Mouse (Mus musculus): ENCODE measurements around the gene Smyd4.

The Smyd4 gene

GRCm38 (mm10) chr11:75420810-75421374, 72.7 kb downstream of the Smyd4 start:
- no peak for DNase-seq (ENCODE audit: low spot score)

GRCm38 (mm10) chr11:75421375-75422012, 73.3 kb downstream of the Smyd4 start:
- no peak for DNase-seq (ENCODE audit: low spot score)

DNA sequence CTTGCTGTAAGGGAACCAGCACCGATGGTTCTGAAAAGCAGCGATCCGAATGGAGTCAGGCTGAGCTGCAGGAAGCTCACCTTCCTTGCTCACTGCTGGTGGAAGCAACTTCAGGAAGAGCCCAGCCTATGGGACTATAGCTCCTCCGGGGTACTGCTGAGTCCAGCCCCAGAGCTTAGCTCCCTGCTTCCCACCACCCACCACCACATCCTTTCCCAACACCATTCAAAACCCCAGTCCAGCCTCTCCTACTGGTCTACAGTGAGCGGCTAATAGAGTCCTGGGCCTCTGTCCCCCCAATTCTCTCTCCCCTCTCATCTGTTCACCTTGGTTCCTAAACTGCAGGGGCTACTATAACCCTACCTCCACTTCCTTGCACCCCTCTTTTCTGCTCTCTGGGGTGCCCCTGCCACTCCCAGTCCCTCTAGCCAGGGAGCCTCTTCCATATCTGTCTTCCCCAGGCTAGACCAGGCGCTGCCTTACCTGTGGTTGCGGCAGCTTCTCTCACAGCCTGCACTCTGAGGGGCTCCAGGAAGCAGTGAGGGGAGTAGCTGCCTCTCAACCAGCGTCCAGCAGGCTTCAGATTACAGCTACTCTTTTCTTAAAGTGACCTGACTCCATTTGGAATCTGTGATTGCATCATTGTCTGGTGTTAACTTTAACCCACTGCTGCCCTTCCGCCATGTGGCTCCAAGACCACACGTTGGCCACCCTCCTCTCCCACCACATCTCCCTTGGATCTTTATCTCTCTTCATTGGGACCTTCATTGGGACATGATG, 74.0 kb downstream of the Smyd4 start, which contains the start of gene Serpinf1:
Gene Serpinf1 (minus strand): TSS at position 689 of the 780 bp plus-strand sequence.
- DNase-seq (ENCODE audit: low spot score): no peak

- DNase-seq (ENCODE audit: low spot score): no peak
Measured at GRCm38 (mm10) chr11:75423091-75423490, 74.9 kb downstream of the Smyd4 start.

DNA sequence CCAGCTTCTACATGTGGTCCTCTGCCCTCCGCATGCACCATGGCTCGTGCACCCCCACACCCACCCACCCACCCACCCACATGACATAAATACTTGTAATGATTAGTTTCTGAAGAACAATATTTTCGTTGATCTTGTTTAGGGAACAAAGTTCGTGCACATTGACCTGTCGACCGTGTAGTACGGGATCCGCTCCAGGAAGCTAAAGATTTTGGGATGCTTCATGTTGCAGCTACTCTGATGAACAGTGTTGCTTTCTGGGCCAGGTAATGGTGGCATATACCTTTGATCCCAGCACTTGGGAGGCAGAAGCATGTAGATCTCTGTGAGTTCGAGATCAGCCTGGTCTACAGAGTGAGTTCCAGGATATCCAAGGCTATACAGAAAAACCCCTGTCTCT, 75.8 kb downstream of the Smyd4 start:
- DNase-seq (ENCODE audit: low spot score): no peak

DNA sequence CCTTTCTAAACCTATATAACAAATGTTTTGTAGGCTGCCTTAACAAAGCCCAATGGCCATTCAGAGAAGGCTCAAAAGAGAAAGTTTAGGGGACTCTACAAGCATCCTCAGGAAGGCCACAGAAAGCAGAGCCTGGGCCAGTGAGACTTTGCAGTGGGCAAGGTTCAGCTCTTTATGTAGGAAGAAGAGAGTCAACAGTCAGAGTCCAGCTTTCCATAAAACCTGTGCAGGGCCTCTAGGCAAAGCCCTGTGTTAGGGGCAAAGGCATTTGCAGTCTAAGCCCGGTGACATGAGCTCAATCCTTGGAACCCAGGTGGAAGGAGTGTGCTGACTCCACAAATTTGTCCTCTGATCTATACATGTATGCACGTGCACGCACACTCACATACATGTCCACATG, 76.2 kb downstream of the Smyd4 start:
- no peak for DNase-seq (ENCODE audit: low spot score)

GRCm38 (mm10) chr11:75429019-75429705, 80.9 kb downstream of the Smyd4 start:
- peak; percentile 68 for DNase-seq (ENCODE audit: low spot score)

DNA sequence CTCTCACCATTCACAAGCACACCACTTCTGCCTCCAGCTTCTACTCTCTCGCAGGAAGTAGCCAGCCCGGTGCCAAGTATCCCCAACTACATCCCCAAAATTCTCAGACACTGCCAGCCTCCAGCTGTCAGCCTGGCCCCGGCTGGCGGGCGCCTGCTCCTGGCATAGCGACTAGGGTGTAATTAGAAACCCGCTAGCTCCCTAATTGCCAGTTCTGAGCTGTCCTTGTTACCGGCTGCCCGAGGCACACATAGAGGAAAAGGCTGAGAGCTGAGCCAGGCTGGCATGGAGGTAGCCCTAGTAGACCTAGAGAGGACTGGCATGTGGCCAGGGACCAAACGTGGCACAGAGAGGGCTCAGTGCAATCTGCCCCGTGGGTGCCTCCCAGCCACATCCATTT, 83.1 kb downstream of the Smyd4 start:
- DNase-seq (ENCODE audit: low spot score): no peak

DNA sequence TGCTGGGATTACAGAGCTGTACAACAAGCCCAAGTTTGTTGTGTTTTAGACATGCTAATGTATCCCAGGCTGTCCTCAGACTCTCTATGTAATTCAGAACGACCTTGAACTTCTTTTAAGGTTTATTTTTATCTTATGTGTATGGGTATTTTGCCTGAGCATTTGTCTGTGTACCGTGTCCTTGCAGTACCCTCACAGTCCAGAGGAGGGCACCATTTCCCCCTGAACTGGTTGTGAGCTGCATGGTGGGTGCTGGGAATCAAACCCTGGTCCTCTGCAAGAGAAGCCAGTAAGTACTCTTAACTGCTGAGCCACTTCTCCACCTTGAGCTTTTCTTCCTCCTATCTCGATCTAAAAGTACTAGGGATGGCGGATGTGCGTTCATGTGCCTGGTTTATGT, 85.9 kb downstream of the Smyd4 start:
- no peak for DNase-seq (ENCODE audit: low spot score)

GRCm38 (mm10) chr11:75438194-75438593, 90.0 kb downstream of the Smyd4 start:
- no peak for DNase-seq (ENCODE audit: low spot score)

DNA sequence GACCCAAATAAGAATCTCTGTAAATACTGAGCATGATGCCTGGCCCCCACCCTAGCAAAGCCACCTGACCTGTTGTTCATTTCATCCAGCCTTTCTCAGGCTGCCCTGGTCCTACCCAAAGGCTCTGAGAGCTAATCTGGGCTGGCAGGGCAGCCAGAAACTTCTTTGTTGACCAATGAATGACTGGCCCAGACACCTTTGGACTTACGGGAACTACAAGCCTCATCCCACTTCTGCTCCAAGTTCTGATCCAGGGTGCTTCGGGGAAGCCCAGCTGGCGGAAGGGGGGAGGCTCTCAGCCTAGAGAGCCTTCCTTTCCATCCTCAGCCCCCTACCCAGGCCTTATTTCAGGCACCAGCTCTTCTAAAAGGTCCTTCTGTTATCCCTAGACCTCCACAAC, 90.6 kb downstream of the Smyd4 start:
- no peak for DNase-seq (ENCODE audit: low spot score)

DNA sequence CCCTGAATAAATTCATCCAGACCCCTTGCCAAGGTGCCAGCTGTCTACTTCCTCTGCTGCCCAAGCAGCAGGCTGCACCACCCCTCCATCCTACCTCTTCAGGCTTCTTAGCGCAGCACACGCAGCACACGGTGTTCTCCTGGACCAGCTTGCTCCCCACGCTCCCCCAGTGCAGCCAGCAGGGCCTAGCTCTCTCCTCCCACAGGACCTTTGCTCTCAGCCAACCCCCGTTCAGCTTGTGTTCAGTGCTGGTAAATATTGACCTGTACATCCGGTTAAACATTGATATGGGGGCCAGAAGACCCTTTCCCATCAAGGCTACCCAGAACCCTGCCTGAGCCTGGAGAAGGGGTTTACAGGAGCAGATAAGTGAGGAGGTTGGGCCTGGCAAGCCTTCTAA, 91.1 kb downstream of the Smyd4 start, which contains the start of gene Serpinf2:
Gene Serpinf2 (minus strand): TSS at position 229 of the 400 bp plus-strand sequence.
- DNase-seq (ENCODE audit: low spot score): no peak

- DNase-seq (ENCODE audit: low spot score): no peak
Measured at GRCm38 (mm10) chr11:75439951-75440350, 91.7 kb downstream of the Smyd4 start.

- DNase-seq (ENCODE audit: low spot score): no peak
Measured at GRCm38 (mm10) chr11:75441034-75441433, 92.8 kb downstream of the Smyd4 start.

- no peak for DNase-seq (ENCODE audit: low spot score)
Measured at GRCm38 (mm10) chr11:75441601-75442000, 93.4 kb downstream of the Smyd4 start.

GRCm38 (mm10) chr11:75443711-75444110, 95.5 kb downstream of the Smyd4 start:
- no peak for DNase-seq (ENCODE audit: low spot score)

- DNase-seq (ENCODE audit: low spot score): no peak
Measured at GRCm38 (mm10) chr11:75448575-75448974, 100.3 kb downstream of the Smyd4 start.

- no peak for DNase-seq (ENCODE audit: low spot score)
Measured at GRCm38 (mm10) chr11:75449695-75450094, 101.5 kb downstream of the Smyd4 start.

DNA sequence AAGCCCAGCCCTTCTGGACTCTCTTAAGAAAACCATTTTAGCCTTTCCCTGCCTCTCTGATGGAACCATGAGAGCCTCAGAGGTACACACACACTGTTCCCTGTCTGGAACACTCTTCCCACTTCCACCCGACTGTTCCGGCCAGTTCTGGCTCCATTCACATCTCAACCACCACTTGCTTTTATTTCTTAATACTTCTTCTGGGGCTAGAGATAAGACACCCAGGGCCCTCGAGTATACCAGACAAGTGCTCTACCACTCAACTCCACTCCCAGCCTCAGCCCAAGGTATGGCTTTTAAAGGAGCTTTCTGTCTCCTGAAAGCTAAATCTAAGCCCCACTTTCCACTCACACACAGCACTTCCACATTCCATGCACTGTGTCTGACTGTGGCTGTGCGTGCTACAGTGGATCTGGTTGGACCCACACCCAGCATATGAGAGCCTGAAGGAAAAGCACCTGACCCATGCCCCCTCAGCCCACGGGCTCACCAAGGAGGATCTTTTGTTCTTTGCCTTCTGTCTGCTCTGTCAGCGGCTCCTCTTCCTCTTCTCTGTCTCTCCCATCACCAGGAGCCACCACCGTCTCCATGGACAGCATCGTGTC, 102.2 kb downstream of the Smyd4 start:
- DNase-seq (ENCODE audit: low spot score): no peak

DNA sequence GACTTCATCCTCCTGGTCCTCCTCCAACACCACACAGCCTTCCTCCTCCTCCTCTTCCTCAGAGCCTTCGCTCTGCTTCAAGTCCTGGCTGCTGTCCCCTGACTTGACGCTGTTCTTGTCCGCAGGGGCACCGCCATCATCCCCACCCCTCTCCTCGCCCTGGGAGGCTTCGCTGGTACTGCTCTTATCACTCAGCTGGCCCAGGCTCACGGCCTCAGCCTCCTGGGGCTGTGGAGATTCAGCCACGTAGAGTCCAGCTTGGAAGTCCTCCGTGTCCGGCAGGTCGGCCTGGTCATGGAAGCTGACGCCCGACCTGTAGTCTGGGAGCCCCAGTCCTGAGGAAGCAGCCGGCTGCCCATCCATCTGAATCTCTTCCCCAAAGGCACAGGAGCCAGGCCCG, 102.7 kb downstream of the Smyd4 start:
- DNase-seq (ENCODE audit: low spot score): no peak

GRCm38 (mm10) chr11:75452081-75452480, 103.8 kb downstream of the Smyd4 start:
- DNase-seq (ENCODE audit: low spot score): no peak

All from T-cell, adult 2 months (primary cell).